Mouse (Mus musculus) liver, adult 2 months (tissue): ENCODE measurements at regions not wholly inside any gene's neighbourhood (a gene's known extent, or its start where the extent isn't known, plus 50 kb on each side); places are given as distances from the start of the nearest gene placed in this dataset.

Experiments used
- DNase-seq: peaks from one replicate; pipeline ENCODE4 v3.0.0-alpha.2; 2011; ENCODE audit warnings: low read depth, low spot score; ENCODE audit errors: extremely low read depth
- H3K27ac ChIP-seq: fragments of 200-500 bp; replicated peaks from 2 replicates; pipeline ENCODE4 v1.5.1; 2012; ENCODE audit warnings: low read depth, mild to moderate bottlenecking, control low read depth, inconsistent platforms, low read length; ENCODE audit not compliant: insufficient read depth
- H3K27me3 ChIP-seq: fragments of 200-500 bp; 2 replicates; pipeline ENCODE4 v1.6.1; 2012; ENCODE audit warnings: mild to moderate bottlenecking, moderate library complexity, low read length, inconsistent platforms; ENCODE audit not compliant: control insufficient read depth, insufficient read depth
- H3K36me3 ChIP-seq: fragments of 200-500 bp; 2 replicates; pipeline ENCODE4 v1.6.1; 2012; ENCODE audit warnings: low read length, inconsistent platforms; ENCODE audit not compliant: control insufficient read depth, insufficient read depth
- H3K4me1 ChIP-seq: fragments of 200-500 bp; 2 replicates; pipeline ENCODE4 v1.6.1; 2011; ENCODE audit warnings: low read length; ENCODE audit not compliant: control insufficient read depth, insufficient read depth
- H3K4me3 ChIP-seq: fragments of 200-500 bp; 2 replicates; pipeline ENCODE4 v1.5.1; 2011; ENCODE audit warnings: low read depth, mild to moderate bottlenecking, control low read depth, low read length, moderate library complexity; ENCODE audit not compliant: insufficient read depth
- H3K79me2 ChIP-seq: fragments of 200-500 bp; 2 replicates; pipeline ENCODE4 v1.6.1; 2012; ENCODE audit warnings: inconsistent platforms, mild to moderate bottlenecking, low read length, moderate library complexity; ENCODE audit not compliant: control insufficient read depth, insufficient read depth
- H3K9ac ChIP-seq: fragments of 200-500 bp; 2 replicates; pipeline ENCODE4 v1.6.1; 2012; ENCODE audit warnings: low read depth, mild to moderate bottlenecking, control low read depth, inconsistent platforms, low read length
- CTCF ChIP-seq: fragments of 200-500 bp; IDR thresholded peaks from 2 replicates; pipeline ENCODE4 v1.5.1; 2011; ENCODE audit warnings: low read depth, low read length, control low read depth
- POLR2A ChIP-seq: fragments of 200-500 bp; IDR thresholded peaks from 2 replicates; pipeline ENCODE4 v1.6.1; 2011; ENCODE audit warnings: low read length, control low read depth; ENCODE audit not compliant: insufficient read depth; ENCODE audit errors: extremely low read depth
- WGBS: fragments of 180-500 bp; shearing (Covaris S2); methylation state at CpG from one replicate; pipeline ENCODE4 v1.1.7; 2018; 5-methylcytosine and 5-hydroxymethylcytosine counted together

DNA sequence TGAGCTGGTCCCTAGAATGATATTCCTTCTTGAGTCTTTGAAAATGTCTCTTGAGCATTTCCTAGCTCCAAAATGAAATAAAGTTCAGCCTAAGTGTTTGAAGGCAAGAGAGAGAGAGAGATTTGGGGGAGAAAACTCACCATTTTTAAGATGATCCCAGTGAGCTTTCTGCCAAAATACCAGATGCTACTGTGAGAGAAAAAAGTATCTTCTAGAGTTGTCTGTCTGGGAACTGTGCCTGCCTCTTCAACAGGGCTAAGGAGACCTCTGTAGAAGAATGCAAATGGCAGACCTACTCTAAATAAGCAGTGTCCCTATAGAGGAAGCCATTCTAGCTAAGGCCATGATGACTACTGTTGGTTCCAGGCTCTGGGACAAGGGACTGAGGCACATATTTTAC lies 285.6 kb upstream of the Prickle1 start:
- H3K4me1 ChIP-seq: no peaks in the 10 kb centered on the region; the same call in 1 of the 2 replicates
- H3K27me3 ChIP-seq: no peaks in the 10 kb centered on the region; the same call in 1 of the 2 replicates
- H3K4me3 ChIP-seq: no peak overlapping the region
- H3K79me2 ChIP-seq: no peaks in the 10 kb centered on the region
- DNase-seq: no peak
- no peak overlapping the region for H3K27ac ChIP-seq
- H3K36me3 ChIP-seq: no peaks in the 10 kb centered on the region
- TF ChIP-seq POLR2A: no peak
- no peak for TF ChIP-seq CTCF
- H3K9ac ChIP-seq: no peak overlapping the region

DNA sequence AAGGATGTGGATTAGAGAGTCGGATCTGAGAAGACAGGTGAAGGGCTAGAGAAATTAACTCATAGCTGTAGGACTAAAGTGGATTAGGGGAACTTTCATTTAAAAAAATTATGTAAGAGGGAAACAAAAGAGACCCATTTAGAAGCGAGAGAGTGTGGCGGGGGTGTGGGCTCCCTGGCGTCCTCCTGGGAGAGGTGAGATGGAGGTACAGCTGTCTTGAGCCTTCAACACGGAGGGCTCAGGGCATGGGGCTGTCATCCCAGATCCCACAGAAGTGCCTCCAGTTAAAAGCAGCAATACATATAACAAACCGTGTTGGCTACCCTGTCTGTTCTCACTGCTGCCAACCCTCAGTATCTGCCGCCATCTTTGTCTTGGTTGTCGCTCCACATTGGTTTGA lies 284.6 kb upstream of the Prickle1 start:
- H3K4me3 ChIP-seq: no peak overlapping the region
- no peak for DNase-seq
- no peaks in the 10 kb centered on the region for H3K79me2 ChIP-seq
- no peaks in the 10 kb centered on the region; the same call in 1 of the 2 replicates for H3K4me1 ChIP-seq
- H3K27me3 ChIP-seq: no peaks in the 10 kb centered on the region; the same call in 1 of the 2 replicates
- TF ChIP-seq POLR2A (no peak), CTCF (no peak)
- H3K36me3 ChIP-seq: no peaks in the 10 kb centered on the region
- 88% methylated on average over 8 of the region's 8 CpGs for WGBS
- no peak overlapping the region for H3K27ac ChIP-seq
- H3K9ac ChIP-seq: no peak overlapping the region

DNA sequence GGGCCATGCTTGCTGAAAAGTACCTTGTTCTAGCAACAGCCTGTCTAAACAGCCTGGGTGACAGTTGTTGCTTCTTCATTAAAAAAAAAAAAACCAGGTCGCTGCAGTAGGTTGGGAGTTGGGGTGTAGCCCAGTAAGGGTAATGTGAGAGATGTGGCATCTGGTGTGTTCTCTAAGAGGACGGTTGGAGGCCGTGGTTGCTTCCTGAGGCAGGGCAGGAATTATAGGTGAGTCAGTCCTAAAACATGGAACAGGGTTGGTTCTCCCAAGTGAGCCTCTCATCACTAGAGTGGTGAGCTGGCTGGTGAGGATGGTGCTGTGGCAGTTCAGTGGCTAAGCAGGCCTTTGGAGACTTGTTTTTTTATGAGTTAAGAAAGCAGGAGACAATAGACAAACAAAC lies 283.3 kb upstream of the Prickle1 start:
- Histone ChIP-seq H3K79me2 (no peaks in the 10 kb centered on the region), H3K9ac (no peak overlapping the region), H3K4me1 (no peaks in the 10 kb centered on the region; the same call in 1 of the 2 replicates), H3K4me3 (no peak overlapping the region), H3K27me3 (no peaks in the 10 kb centered on the region; the same call in 1 of the 2 replicates), H3K36me3 (no peaks in the 10 kb centered on the region), H3K27ac (no peak overlapping the region)
- 83% methylated on average over 3 of the region's 3 CpGs for WGBS
- no peak for DNase-seq
- no peak for TF ChIP-seq POLR2A
- TF ChIP-seq CTCF: no peak

DNA sequence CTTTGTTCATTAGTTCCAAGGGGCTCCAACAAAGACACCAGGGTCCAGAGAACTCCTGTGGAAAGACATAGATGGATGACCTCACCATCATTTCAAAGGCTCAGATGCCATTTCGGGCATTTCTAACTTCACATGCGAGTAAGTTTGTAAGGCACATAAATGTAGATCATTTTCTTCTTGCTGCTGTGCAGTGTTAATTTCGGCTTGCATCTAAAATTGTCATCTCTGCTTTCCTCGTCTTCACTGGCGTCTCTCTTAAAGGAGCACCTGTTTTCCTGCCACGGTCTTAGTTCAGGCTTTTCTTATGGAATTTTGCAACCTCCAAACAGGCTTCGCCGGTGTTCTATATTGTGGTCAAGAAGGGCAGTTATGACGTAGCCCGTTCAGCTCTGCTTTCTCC lies 280.6 kb upstream of the Prickle1 start:
- no peak overlapping the region for H3K9ac ChIP-seq
- H3K36me3 ChIP-seq: no peaks in the 10 kb centered on the region
- H3K27ac ChIP-seq: no peak overlapping the region
- H3K79me2 ChIP-seq: no peaks in the 10 kb centered on the region
- WGBS: 89% methylated on average over 10 of the region's 10 CpGs
- H3K27me3 ChIP-seq: no peaks in the 10 kb centered on the region; the same call in 1 of the 2 replicates
- no peaks in the 10 kb centered on the region; the same call in 1 of the 2 replicates for H3K4me1 ChIP-seq
- no peak overlapping the region for H3K4me3 ChIP-seq
- TF ChIP-seq POLR2A: no peak
- no peak for TF ChIP-seq CTCF
- no peak for DNase-seq

DNA sequence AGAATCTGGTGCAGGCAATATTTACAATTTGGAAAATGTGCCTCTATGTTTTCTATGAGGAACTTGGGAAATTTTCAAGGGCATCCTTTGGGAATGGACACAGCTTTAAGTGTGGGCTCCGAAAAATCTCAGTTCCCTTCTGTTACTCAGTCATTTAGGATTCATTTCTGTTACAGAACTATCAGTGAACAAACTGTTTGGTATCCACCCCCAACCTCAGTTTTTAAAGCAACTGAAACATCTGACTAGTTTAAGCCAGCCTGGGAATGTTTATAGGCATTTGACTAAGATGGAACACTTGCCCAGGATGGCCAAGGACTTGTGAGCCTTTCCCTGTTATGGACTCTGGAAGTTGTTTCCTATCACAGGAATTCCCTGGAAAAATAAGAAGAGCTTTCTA lies 280.0 kb upstream of the Prickle1 start:
- H3K9ac ChIP-seq: no peak overlapping the region
- H3K4me3 ChIP-seq: no peak overlapping the region
- H3K4me1 ChIP-seq: no peaks in the 10 kb centered on the region; the same call in 1 of the 2 replicates
- TF ChIP-seq CTCF (no peak), POLR2A (no peak)
- H3K27me3 ChIP-seq: no peaks in the 10 kb centered on the region; the same call in 1 of the 2 replicates
- 94% methylated on average over 1 of the region's 1 CpGs for WGBS
- H3K36me3 ChIP-seq: no peaks in the 10 kb centered on the region
- H3K27ac ChIP-seq: no peak overlapping the region
- DNase-seq: no peak
- H3K79me2 ChIP-seq: no peaks in the 10 kb centered on the region

DNA sequence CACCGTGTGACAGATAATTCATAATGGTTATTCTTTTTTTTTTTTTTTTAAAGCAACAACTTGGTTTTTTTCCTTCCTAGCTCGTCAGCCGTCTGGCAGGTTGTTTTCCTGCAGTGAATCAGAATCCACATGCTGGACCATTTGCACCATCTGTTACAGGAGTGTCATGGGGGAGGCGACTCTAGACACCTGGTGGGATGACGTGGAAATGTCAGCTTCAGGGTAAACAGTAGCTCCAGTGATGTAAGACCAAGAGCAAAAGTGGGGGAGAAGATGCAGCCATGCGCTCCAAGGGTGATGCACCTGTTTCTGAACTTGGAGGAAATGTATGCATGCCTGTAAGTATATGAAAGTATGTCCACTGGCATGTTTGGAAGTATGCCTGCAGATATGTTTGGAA lies 278.5 kb upstream of the Prickle1 start:
- no peak for TF ChIP-seq CTCF
- no peak for TF ChIP-seq POLR2A
- Histone ChIP-seq H3K27me3 (no peaks in the 10 kb centered on the region; the same call in 1 of the 2 replicates), H3K27ac (no peak overlapping the region), H3K4me1 (no peaks in the 10 kb centered on the region), H3K4me3 (no peak overlapping the region), H3K9ac (no peak overlapping the region), H3K36me3 (no peaks in the 10 kb centered on the region), H3K79me2 (no peaks in the 10 kb centered on the region)
- 84% methylated on average over 6 of the region's 6 CpGs for WGBS
- no peak for DNase-seq
